Mouse (Mus musculus) thymus, adult 2 months (tissue): Measurements from ENCODE around the gene Trnp1. TPM values are rescaled to one million over a fixed set of nuclear protein-coding genes. Genes with fewer than 3 reads are reported as not detected.
A peak's percentile ranks its signal among the peaks of the same experiment; 100 is the strongest.

Experiments used
- DNase-seq: peaks from one replicate; pipeline ENCODE4 v3.0.0; 2021
- H3K27ac ChIP-seq: fragments of 200-500 bp; 2 replicates; pipeline ENCODE4 v1.5.1; 2012; ENCODE audit warnings: low read length, control low read depth; ENCODE audit not compliant: control insufficient read depth, insufficient read depth
- H3K27me3 ChIP-seq: fragments of 200-500 bp; 2 replicates; pipeline ENCODE4 v1.6.1; 2012; ENCODE audit warnings: mild to moderate bottlenecking, low read length, moderate library complexity, mixed read lengths; ENCODE audit not compliant: control insufficient read depth, insufficient read depth
- H3K36me3 ChIP-seq: fragments of 200-500 bp; 2 replicates; pipeline ENCODE4 v1.6.1; 2012; ENCODE audit warnings: mild to moderate bottlenecking, low read length, moderate library complexity; ENCODE audit not compliant: control insufficient read depth, insufficient read depth
- H3K4me1 ChIP-seq: fragments of 200-500 bp; replicated peaks from 2 replicates; pipeline ENCODE4 v1.6.1; 2012; ENCODE audit warnings: low read length; ENCODE audit not compliant: control insufficient read depth, insufficient read depth
- H3K4me3 ChIP-seq: fragments of 200-500 bp; 2 replicates; pipeline ENCODE4 v1.5.1; 2012; ENCODE audit warnings: mild to moderate bottlenecking, low read length, control low read depth, moderate library complexity; ENCODE audit not compliant: control insufficient read depth, insufficient read depth
- CTCF ChIP-seq: fragments of 200-500 bp; IDR thresholded peaks from 2 replicates; pipeline ENCODE4 v1.5.1; 2012; ENCODE audit warnings: mild to moderate bottlenecking, control low read depth, low read length, moderate library complexity, borderline replicate concordance; ENCODE audit not compliant: control insufficient read depth, poor library complexity, insufficient read depth; ENCODE audit errors: extremely low read depth
- POLR2A ChIP-seq: fragments of 200-500 bp; IDR thresholded peaks from 2 replicates; pipeline ENCODE4 v1.6.1; 2012; ENCODE audit warnings: mild to moderate bottlenecking, low read length, control low read depth, moderate library complexity; ENCODE audit not compliant: control insufficient read depth, poor library complexity, insufficient read depth; ENCODE audit errors: extremely low read depth
- WGBS: fragments of 180-500 bp; shearing (Covaris S2); methylation state at CpG from one replicate; pipeline ENCODE4 v1.1.7; 2018; 5-methylcytosine and 5-hydroxymethylcytosine counted together
- polyA plus RNA-seq: library from polyadenylated mRNA; depleted of rRNA; stranded (reverse); fragments of >200 nt; gene quantifications from 2 replicates; pipeline ENCODE4 v1.2.3, GENCODE M21; 2012; rRNA removed

The Trnp1 gene
- polyA plus RNA-seq = 0.75 and 1.5 TPM in 2 replicates

GRCm38 (mm10) chr4:133498160-133498724 lies at the start of gene Trnp1:
Trnp1 (minus strand) TSS chr4:133498550.
- H3K27ac ChIP-seq = no peak within 1 kb of the TSS
- peaks cover 21% of the 10 kb centered on the region for H3K27me3 ChIP-seq
- TF ChIP-seq POLR2A = no peak
- no peak for TF ChIP-seq CTCF
- 1% methylated on average over 52 of the region's 53 CpGs for WGBS
- DNase-seq = peak; percentile 46
- peak within 1 kb of the TSS; percentile 40 for H3K4me3 ChIP-seq
- no peaks in the 10 kb centered on the region for H3K36me3 ChIP-seq
- H3K4me1 ChIP-seq = peaks cover 28% of the 10 kb centered on the region

- under 1% methylated on average over 73 of the region's 77 CpGs for WGBS
- DNase-seq = peak; percentile 95
- H3K27me3 ChIP-seq = no peaks in the 10 kb centered on the region
- TF ChIP-seq CTCF = peak; percentile 60; the same call in 1 of the 2 replicates
- peak; percentile 67; the same call in 1 of the 2 replicates for TF ChIP-seq POLR2A
- H3K27ac ChIP-seq = peak within 1 kb of the TSS; percentile 27; the same call in 1 of the 2 replicates
- H3K4me3 ChIP-seq = peak within 1 kb of the TSS; percentile 99
- H3K36me3 ChIP-seq = peaks cover 3% of the 10 kb centered on the region; the same call in 1 of the 2 replicates
- H3K4me1 ChIP-seq = 0 out of 2 replicates have a peak, but pooled peaks cover 3% of the 10 kb centered on the region
Measured at GRCm38 (mm10) chr4:133545272-133546231, 47.2 kb upstream of the Trnp1 start, which contains the start of gene Nudc. Nudc (minus strand) TSS chr4:133545996.

DNA sequence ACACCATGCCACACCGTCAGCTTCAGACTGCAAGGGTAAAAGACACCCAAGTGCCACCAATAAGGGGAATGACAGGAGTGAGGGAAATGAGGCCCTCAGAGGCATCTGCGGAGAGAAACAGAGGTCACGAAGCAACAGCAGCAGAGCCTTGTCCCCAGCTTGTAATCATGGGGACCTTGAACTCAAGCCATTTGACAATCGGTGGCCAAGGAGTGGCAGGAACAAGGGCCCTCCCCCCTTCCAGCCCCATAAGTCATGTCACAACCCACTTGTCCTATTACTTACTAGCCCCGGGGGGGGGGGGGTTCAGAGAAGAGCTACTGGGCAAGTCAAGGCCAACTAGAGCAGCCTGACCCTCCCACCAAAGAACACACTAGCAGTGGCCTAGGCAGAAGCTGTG lies 38.3 kb upstream of the Trnp1 start:
- H3K27me3 ChIP-seq = no peaks in the 10 kb centered on the region
- WGBS = 91% methylated on average over 5 of the region's 5 CpGs
- H3K36me3 ChIP-seq = peaks cover 42% of the 10 kb centered on the region
- no peak for TF ChIP-seq POLR2A
- no peak for TF ChIP-seq CTCF
- H3K27ac ChIP-seq = no peak overlapping the region
- no peak for DNase-seq
- H3K4me3 ChIP-seq = no peak overlapping the region
- H3K4me1 ChIP-seq = no peaks in the 10 kb centered on the region

DNA sequence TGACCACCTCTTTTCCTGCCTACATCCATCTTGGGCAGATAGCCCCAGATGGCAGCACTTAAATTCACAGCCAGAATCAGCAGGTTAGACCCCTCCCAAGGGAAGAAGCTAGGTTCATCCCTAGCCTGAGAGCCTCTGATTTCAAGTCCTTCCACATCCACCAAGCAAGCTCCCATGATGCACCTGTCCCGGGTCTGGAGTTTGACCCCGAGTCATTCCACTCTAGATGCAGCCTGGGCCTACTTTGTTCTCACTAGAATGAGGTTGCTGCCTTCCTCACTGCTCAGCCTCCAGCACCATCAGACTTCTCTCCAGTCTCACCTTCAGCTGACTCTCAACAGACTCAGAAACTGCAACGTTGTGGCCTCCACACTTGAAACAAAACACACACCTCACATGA lies 37.7 kb upstream of the Trnp1 start:
- Histone ChIP-seq H3K27me3 (no peaks in the 10 kb centered on the region), H3K4me1 (no peaks in the 10 kb centered on the region), H3K4me3 (no peak overlapping the region), H3K27ac (no peak overlapping the region), H3K36me3 (peaks cover 48% of the 10 kb centered on the region)
- WGBS = 77% methylated on average over 3 of the region's 3 CpGs
- DNase-seq = no peak
- no peak for TF ChIP-seq POLR2A
- no peak for TF ChIP-seq CTCF

DNA sequence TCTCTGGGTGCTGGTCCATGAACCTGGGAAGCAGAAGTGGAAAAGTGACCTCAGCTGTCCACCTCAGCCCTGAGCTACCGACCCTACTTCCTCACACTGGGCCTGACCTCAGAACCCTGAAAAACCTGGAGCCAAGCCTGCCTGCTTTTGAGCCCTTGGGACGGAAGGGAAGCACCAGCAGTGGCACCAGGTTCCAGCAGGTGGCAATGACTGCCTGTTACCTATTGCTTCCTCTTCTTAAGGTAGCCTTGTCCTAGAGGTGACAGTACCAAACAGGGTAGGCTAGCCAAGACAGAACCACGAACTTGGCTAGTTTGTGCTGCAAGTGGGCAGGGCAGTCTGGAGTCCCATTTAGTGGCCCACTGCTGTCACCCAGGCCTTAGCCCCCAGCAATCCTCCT lies 34.4 kb upstream of the Trnp1 start:
- DNase-seq = no peak
- Histone ChIP-seq H3K36me3 (peaks cover 38% of the 10 kb centered on the region), H3K4me1 (no peaks in the 10 kb centered on the region), H3K4me3 (no peak overlapping the region), H3K27me3 (no peaks in the 10 kb centered on the region), H3K27ac (no peak overlapping the region)
- TF ChIP-seq CTCF = no peak
- TF ChIP-seq POLR2A = no peak
- WGBS = 79% methylated on average over 3 of the region's 3 CpGs

- TF ChIP-seq POLR2A (no peak), CTCF (no peak)
- WGBS = 89% methylated on average over 16 of the region's 16 CpGs
- H3K4me3 ChIP-seq = no peak overlapping the region
Measured at GRCm38 (mm10) chr4:133527788-133528187, 29.4 kb upstream of the Trnp1 start.

More at GRCm38 (mm10) chr4:133527788-133528187, 29.4 kb upstream of the Trnp1 start:
- Histone ChIP-seq H3K27ac (no peak overlapping the region), H3K27me3 (no peaks in the 10 kb centered on the region), H3K36me3 (peaks cover 17% of the 10 kb centered on the region), H3K4me1 (no peaks in the 10 kb centered on the region)
- no peak for DNase-seq
